Mouse (Mus musculus) kidney, postnatal 0 days (tissue): ENCODE data around the gene C130050O18Rik. TPM values are rescaled to one million over a fixed set of nuclear protein-coding genes. Genes with fewer than 3 reads are reported as not detected.

Experiments
- ATAC-seq: fragments of 200-750 bp; cut with Nextera tagmentation; replicated peaks from 2 replicates; pipeline ENCODE4 v1.8.0; 2017; ENCODE audit warnings: low read depth, moderate number of reproducible peaks, moderate TSS enrichment, moderate library complexity; ENCODE audit not compliant: low FRiP score
- DNase-seq: peaks from one replicate; pipeline ENCODE4 v3.0.0-alpha.2; 2016; ENCODE audit warnings: low spot score
- H3K27ac ChIP-seq: fragments of 300-500 bp; sonication (generic); 2 replicates; pipeline ENCODE4 v1.5.1; 2014; ENCODE audit warnings: mild to moderate bottlenecking
- H3K27me3 ChIP-seq: fragments of 300-500 bp; sonication (generic); 2 replicates; pipeline ENCODE4 v1.6.1; 2014; ENCODE audit warnings: low read length, mixed read lengths; ENCODE audit not compliant: insufficient read depth
- H3K36me3 ChIP-seq: fragments of 300-500 bp; sonication (generic); 2 replicates; pipeline ENCODE4 v1.6.1; 2014; ENCODE audit warnings: low read length, mixed read lengths; ENCODE audit not compliant: insufficient read depth
- H3K4me1 ChIP-seq: fragments of 300-500 bp; sonication (generic); replicated peaks from 2 replicates; pipeline ENCODE4 v1.6.1; 2014; ENCODE audit warnings: antibody characterized with exemption, low read length, mixed read lengths; ENCODE audit not compliant: insufficient read depth
- H3K4me2 ChIP-seq: fragments of 300-500 bp; sonication (generic); 2 replicates; pipeline ENCODE4 v1.6.1; 2014; ENCODE audit warnings: mild to moderate bottlenecking, low read length, moderate library complexity, mixed read lengths
- H3K4me3 ChIP-seq: fragments of 300-500 bp; sonication (generic); replicated peaks from 2 replicates; pipeline ENCODE4 v1.5.1; 2014; ENCODE audit warnings: low read depth, low read length
- H3K9ac ChIP-seq: fragments of 300-500 bp; sonication (generic); 2 replicates; pipeline ENCODE4 v1.6.1; 2014; ENCODE audit warnings: low read depth, low read length
- H3K9me3 ChIP-seq: fragments of 300-500 bp; sonication (generic); replicated peaks from 2 replicates; pipeline ENCODE4 v1.6.1; 2016; ENCODE audit warnings: low read length, inconsistent platforms, mixed read lengths
- CTCF ChIP-seq: IDR thresholded peaks from 2 replicates; pipeline ENCODE4 v1.5.1; 2016; ENCODE audit warnings: antibody characterized with exemption, low read depth, mild to moderate bottlenecking, moderate library complexity
- WGBS: fragments of 180-500 bp; shearing (Covaris S2); extraction: QIAGEN DNeasy Blood & Tissue Kit; methylation state at CpG from one replicate; pipeline ENCODE4 v1.1.7; 2014; 5-methylcytosine and 5-hydroxymethylcytosine counted together
- polyA plus RNA-seq: library from polyadenylated mRNA; unstranded; fragments of >200 nt; fragmentation: Nextera tagmentation; extraction: Ambion mirVana; gene quantifications from 2 replicates; pipeline ENCODE4 v1.2.1, GENCODE M21; 2015

The C130050O18Rik gene
- polyA plus RNA-seq, 1 experiment from 2014 or later, result 1.2 TPM

DNA sequence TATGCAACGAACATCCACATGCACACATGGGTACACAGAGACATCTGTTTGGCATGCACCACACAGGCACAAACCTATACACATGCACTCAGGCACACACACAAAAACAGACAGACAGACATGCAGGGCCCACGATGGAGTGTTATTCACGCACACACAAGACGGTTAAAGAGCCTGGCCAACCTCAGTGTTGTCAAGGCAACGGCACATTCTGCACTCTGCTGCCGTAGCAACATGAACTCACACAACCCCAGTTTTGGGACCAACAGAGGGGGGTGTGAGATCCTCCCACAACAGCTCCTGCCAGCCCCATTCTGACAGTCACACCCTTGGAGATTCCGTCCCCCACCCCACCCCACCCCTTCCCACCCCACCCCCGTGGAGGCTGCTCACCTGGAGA lies 29.9 kb downstream of the C130050O18Rik start:
- no peak for DNase-seq
- H3K9me3 ChIP-seq, result no peaks in the 10 kb centered on the region
- H3K4me3 ChIP-seq, result no peak overlapping the region
- H3K4me1 ChIP-seq, result peaks cover 14% of the 10 kb centered on the region; the same call in 1 of the 2 replicates
- no peak for ATAC-seq
- no peak overlapping the region for H3K4me2 ChIP-seq
- TF ChIP-seq CTCF, result no peak
- no peak overlapping the region for H3K27ac ChIP-seq
- H3K27me3 ChIP-seq, result no peaks in the 10 kb centered on the region
- no peaks in the 10 kb centered on the region for H3K36me3 ChIP-seq
- WGBS, result 47% methylated on average over 8 of the region's 8 CpGs
- no peak overlapping the region for H3K9ac ChIP-seq

DNA sequence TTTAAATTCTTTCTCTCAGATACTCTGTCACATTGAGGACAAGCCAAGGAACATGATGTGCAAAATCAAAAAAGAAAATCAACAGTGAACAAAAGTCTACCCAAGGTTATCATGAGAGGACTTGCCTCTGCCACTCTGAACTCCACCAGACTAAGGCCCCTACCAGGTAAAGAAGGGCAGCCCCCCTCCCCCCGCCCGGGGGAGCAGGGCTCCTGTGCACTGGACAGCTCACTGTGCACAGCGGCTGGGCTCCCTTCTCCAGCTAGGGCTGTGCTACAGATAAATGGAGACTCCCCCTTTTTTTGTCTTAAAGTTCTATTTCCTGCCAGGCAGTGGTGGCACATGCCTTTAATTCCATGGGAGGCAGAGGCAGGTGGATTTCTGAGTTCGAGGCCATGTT lies 32.7 kb downstream of the C130050O18Rik start:
- Histone ChIP-seq H3K36me3 (no peaks in the 10 kb centered on the region), H3K4me2 (no peak overlapping the region), H3K9ac (no peak overlapping the region), H3K4me3 (no peak overlapping the region), H3K9me3 (no peaks in the 10 kb centered on the region), H3K27me3 (no peaks in the 10 kb centered on the region), H3K4me1 (no peaks in the 10 kb centered on the region), H3K27ac (no peak overlapping the region)
- no peak for TF ChIP-seq CTCF
- ATAC-seq (no peak), DNase-seq (no peak)
- WGBS, result 86% methylated on average over 4 of the region's 4 CpGs

DNA sequence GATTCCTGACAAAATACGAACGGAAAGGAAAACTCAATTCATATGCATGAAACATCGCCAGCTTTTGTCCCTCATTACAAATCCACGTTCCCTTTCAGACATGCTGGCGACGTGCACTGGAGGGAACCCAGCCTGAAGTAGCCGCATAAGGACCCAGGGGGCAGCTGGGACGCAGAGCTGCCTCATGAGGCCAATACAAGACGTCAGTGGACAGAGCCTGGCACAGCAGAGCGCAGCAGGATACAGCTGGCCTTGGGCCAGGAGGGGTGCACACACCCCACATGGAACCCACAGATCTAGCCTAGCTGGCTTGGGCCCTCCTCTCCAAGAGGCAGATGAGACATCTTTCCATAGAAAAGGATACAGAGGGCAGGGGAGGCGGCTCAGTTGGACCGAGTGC lies 33.4 kb downstream of the C130050O18Rik start:
- H3K4me1 ChIP-seq, result no peaks in the 10 kb centered on the region
- no peak for TF ChIP-seq CTCF
- H3K4me3 ChIP-seq, result no peak overlapping the region
- DNase-seq (no peak), ATAC-seq (no peak)
- WGBS, result 89% methylated on average over 12 of the region's 12 CpGs
- no peak overlapping the region for H3K27ac ChIP-seq
- no peak overlapping the region for H3K9ac ChIP-seq
- H3K36me3 ChIP-seq, result no peaks in the 10 kb centered on the region
- H3K27me3 ChIP-seq, result no peaks in the 10 kb centered on the region
- H3K9me3 ChIP-seq, result no peaks in the 10 kb centered on the region
- no peak overlapping the region for H3K4me2 ChIP-seq

DNA sequence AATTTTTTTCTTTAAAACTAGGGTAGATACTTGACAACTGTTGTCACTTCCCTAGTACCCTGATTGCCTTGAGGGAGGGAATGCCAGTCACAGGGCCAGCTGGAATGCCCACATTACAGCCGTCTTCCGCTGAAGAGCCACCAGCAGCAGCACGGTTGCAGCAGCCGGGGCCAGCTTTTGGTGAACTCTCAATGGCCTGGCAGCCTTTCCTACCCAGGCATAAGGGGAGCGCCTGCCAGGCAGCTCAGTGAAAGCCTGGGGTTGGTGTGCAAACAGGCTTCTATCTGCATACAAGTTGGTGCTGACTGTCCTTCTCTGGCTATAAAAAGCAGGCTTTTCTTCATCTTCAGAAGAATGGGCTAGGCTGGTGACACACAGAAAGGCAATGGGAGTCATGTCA lies 35.4 kb downstream of the C130050O18Rik start:
- WGBS, result 78% methylated on average over 5 of the region's 5 CpGs

DNA sequence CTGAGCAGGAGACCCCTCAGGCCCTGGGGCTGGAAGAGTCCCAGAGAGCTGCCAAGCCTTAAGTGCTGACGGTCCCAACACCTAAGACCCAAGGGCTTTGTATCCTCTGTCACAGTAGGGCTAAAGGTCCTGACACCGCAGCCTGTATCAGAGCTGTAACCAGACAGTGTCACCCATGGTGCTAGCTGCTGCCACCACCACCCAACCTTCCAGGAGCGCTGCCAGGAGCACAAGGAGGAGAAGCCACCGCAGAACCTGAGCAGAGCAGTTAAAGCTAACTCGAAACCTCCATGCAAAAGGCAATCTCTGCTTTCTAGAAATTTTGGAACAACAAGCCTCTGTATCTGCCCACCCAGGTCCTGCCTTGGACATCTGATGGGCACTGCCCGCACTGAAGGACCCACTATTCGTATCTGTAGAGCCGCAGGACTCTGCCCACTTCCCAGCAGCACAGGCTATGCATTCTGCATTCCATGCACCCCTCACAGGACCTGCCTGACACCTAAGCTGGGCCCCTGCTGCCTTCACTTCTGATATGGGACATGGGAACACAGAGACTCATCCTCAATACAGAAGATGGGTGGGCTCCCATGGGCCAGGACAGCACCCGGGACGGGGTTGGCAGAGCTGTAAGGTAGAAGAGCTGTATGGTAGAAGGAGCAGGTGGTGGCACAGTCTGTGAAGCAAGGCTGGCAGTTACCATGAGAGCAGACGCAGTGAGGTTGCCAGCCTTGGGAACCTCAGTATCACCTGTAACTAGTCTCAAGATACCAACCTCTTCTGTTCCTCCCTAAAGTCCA lies 36.0 kb downstream of the C130050O18Rik start:
- no peak overlapping the region for H3K4me2 ChIP-seq
- H3K27ac ChIP-seq, result no peak overlapping the region
- no peak overlapping the region for H3K9ac ChIP-seq
- ATAC-seq (no peak), DNase-seq (no peak)
- no peaks in the 10 kb centered on the region for H3K27me3 ChIP-seq
- no peak overlapping the region for H3K4me3 ChIP-seq
- H3K9me3 ChIP-seq, result no peaks in the 10 kb centered on the region
- 93% methylated on average over 11 of the region's 11 CpGs for WGBS
- no peak for TF ChIP-seq CTCF
- no peaks in the 10 kb centered on the region for H3K36me3 ChIP-seq
- no peaks in the 10 kb centered on the region for H3K4me1 ChIP-seq

More for the DNA sequence above, 35.4 kb downstream of the C130050O18Rik start:
- Histone ChIP-seq H3K9ac (no peak overlapping the region), H3K27me3 (no peaks in the 10 kb centered on the region), H3K4me1 (no peaks in the 10 kb centered on the region), H3K9me3 (no peaks in the 10 kb centered on the region), H3K4me3 (no peak overlapping the region), H3K36me3 (no peaks in the 10 kb centered on the region), H3K27ac (no peak overlapping the region), H3K4me2 (no peak overlapping the region)
- ATAC-seq (no peak), DNase-seq (no peak)
- TF ChIP-seq CTCF, result no peak

DNA sequence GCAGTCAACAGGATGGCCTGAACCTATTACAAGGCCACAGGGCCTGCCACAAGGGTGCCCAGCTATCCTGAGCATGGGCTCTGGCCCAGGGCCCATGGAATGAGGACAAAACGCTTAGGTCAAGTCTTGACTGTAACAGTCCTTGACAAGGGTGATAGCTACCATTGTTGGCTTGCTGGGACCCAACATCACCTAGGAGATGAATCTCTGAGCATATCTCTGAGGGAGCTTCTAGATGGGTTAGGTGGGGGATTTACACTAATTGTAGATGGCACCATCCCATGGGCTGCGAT lies 36.6 kb downstream of the C130050O18Rik start:
- Histone ChIP-seq H3K4me2 (no peak overlapping the region), H3K9ac (no peak overlapping the region), H3K27me3 (no peaks in the 10 kb centered on the region), H3K9me3 (no peaks in the 10 kb centered on the region), H3K4me1 (no peaks in the 10 kb centered on the region), H3K4me3 (no peak overlapping the region), H3K36me3 (no peaks in the 10 kb centered on the region), H3K27ac (no peak overlapping the region)
- TF ChIP-seq CTCF, result no peak
- DNase-seq (no peak), ATAC-seq (no peak)
- 93% methylated on average over 2 of the region's 2 CpGs for WGBS

DNA sequence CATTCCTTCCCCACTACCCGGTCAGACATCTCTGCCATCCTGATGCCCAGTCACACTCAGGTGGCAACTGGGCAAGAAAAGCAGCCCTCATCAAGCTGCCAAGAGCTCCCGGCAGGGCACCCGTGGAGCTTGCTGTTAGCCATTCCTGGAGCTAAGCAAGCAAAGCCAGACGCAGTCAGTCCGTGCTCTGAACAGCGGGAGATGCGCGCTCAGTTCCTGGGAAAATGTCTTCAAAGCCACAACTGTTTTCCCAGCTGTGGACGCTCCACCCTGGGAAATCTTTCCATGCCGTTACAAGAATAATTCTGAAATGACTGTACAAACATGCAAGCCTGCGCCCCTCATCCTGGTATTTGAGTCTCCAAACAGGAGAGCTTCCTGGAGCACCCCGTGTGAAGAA lies 37.3 kb downstream of the C130050O18Rik start:
- DNase-seq, result no peak
- H3K27ac ChIP-seq, result no peak overlapping the region; the same call in 1 of the 2 replicates
- no peaks in the 10 kb centered on the region for H3K9me3 ChIP-seq
- H3K36me3 ChIP-seq, result no peaks in the 10 kb centered on the region
- no peak for ATAC-seq
- no peak overlapping the region for H3K9ac ChIP-seq
- H3K4me1 ChIP-seq, result no peaks in the 10 kb centered on the region
- H3K27me3 ChIP-seq, result no peaks in the 10 kb centered on the region
- 62% methylated on average over 12 of the region's 12 CpGs for WGBS
- H3K4me2 ChIP-seq, result no peak overlapping the region
- no peak for TF ChIP-seq CTCF
- no peak overlapping the region for H3K4me3 ChIP-seq
